20 mouse cellular contexts compared by ENCODE assay signal in the genomic region with DNA sequence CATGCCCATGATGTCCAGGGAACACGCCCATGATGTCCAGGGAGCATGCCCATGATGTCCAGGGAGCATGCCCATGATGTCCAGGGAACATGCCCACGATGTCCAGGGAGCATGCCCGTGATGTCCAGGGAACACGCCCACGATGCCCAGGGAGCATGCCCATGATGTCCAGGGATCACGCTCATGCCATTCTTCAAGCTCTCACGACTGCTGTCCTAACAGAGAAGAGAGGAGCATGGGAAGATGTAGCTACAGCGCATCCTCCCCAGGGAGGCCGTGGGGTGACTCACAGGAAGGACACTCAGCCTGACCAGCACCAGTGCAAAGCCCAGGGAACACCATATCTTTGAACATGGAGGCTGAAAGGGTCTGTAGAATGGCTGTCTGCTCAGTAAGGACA.
DNase-seq lines count a peak whose midpoint lies in the region; ATAC-seq and TF ChIP-seq lines count a peak whose summit lies in the region.
"Had no signal": no experiment of that assay in that cellular context is flagged by ENCODE, and none has a peak within 500 bp of the region (broad histone marks: within the 10 kb centered on the region; RNA-seq: fewer than 3 reads in every experiment).

No protein-coding gene starts in this region.

- no peak for TF ChIP-seq POLR2A in embryonic fibroblast, embryonic 13.5 days (IDR thresholded peaks at IDR 0.05; ENCODE audit: low read depth, low read length)

- H3K4me3 ChIP-seq in C2C12 (ENCODE audit: insufficient read depth, poor library complexity, severe bottlenecking), result no peak overlapping the region
- H3K4me3 ChIP-seq in embryonic fibroblast, embryonic 13.5 days (ENCODE audit: insufficient read depth, low read length), result no peak overlapping the region
- H3K4me3 ChIP-seq: embryonic facial prominence, embryonic 15.5 days; heart, embryonic 13.5 days; hindbrain, embryonic 12.5 days; intestine, embryonic 15.5 days had no signal

- ATAC-seq in erythroblast, adult 5-6 weeks (replicated peaks; ENCODE audit: low FRiP score, poor library complexity, severe bottlenecking), result no peak
- ATAC-seq: forebrain, embryonic 14.5 days; hindbrain, postnatal 0 days; intestine, embryonic 15.5 days had no signal

- peak overlapping the region; percentile 23; the same call in 1 of the 2 replicates for H3K27ac ChIP-seq in embryonic fibroblast, embryonic 13.5 days (ENCODE audit: insufficient read depth, low read length)
- H3K27ac ChIP-seq: embryonic facial prominence, embryonic 15.5 days; heart, embryonic 13.5 days; hindbrain, embryonic 12.5 days; hindbrain, postnatal 0 days; intestine, embryonic 15.5 days had no signal

- peak; percentile 94 for DNase-seq in heart, adult 11 months
- DNase-seq in heart, adult 9 months (ENCODE audit: low spot score in 2 of 2), result no peak
- peak; percentile 72 for DNase-seq in 3134 (ENCODE audit: extremely low read depth, insufficient read length, low spot score)
- DNase-seq in cerebellum, adult 8-10 months, result no peak
- DNase-seq: adrenal gland, adult 2 months; adrenal gland, postnatal 25 days; B cell, adult 2 months; cerebellum, adult 18-20 months; gastrocnemius, postnatal 10 days; heart, postnatal 36 days; kidney, adult 2 months had no signal

- peaks cover 18% of the 10 kb centered on the region for H3K4me1 ChIP-seq in embryonic fibroblast, embryonic 13.5 days (ENCODE audit: control insufficient read depth, insufficient read depth, low read length)

- H3K79me2 ChIP-seq in C2C12 (ENCODE audit: control insufficient read depth, insufficient read depth), result no peaks in the 10 kb centered on the region

- peak overlapping the region; percentile 1 for H3ac ChIP-seq in C2C12 (ENCODE audit: control insufficient read depth, insufficient read length, low read depth)

- TF ChIP-seq CTCF in C2C12 (IDR thresholded peaks at IDR 0.05; ENCODE audit: control insufficient read depth, insufficient read depth, insufficient read length), result no peak
- TF ChIP-seq CTCF in embryonic fibroblast, embryonic 13.5 days (IDR thresholded peaks at IDR 0.05; ENCODE audit: borderline replicate concordance, insufficient read depth, low read length), result no peak

- H3K36me3 ChIP-seq in C2C12 (ENCODE audit: control insufficient read depth, insufficient read depth), result no peaks in the 10 kb centered on the region
- H3K36me3 ChIP-seq: embryonic facial prominence, embryonic 15.5 days; heart, embryonic 13.5 days; hindbrain, embryonic 12.5 days; intestine, embryonic 15.5 days had no signal

- H3K27me3 ChIP-seq in C2C12 (ENCODE audit: control insufficient read depth, insufficient read depth, insufficient read length), result no peaks in the 10 kb centered on the region
- H3K27me3 ChIP-seq: embryonic facial prominence, embryonic 15.5 days; heart, embryonic 13.5 days; hindbrain, embryonic 12.5 days; intestine, embryonic 15.5 days had no signal

- no peaks in the 10 kb centered on the region for H3K79me3 ChIP-seq in C2C12 (ENCODE audit: low read depth)

TF ChIP-seq in C2C12, 6 proteins besides CTCF, POLR2A, EP300 and RAD21:
- TF ChIP-seq FOSL1 (IDR thresholded peaks at IDR 0.05; ENCODE audit: insufficient read depth, low read length, poor library complexity, severe bottlenecking), result peak; percentile 78
- no peak for TF ChIP-seq MYOG (IDR thresholded peaks at IDR 0.05; ENCODE audit: control insufficient read depth, extremely low read depth, insufficient read length)
- peak; percentile 75 for TF ChIP-seq MAX (IDR thresholded peaks at IDR 0.05)
- no peak for TF ChIP-seq CEBPB (IDR thresholded peaks at IDR 0.05; ENCODE audit: low read depth)
- TF ChIP-seq MYOD1 (IDR thresholded peaks at IDR 0.05; ENCODE audit: control insufficient read depth, insufficient read length, low read depth), result peak; percentile 39
- no peak for TF ChIP-seq USF1 (IDR thresholded peaks at IDR 0.05; ENCODE audit: low read depth)

Comparison
In these comparisons a context has a peak if more than half of its experiments do, and no peak if none do; other contexts are left out.
1. DNase-seq: peak in heart, adult 11 months (single experiment) and 3134 (single experiment); none in heart, adult 9 months (0 of 2) and cerebellum, adult 8-10 months (single experiment).